Mouse (Mus musculus): ENCODE measurements at regions not wholly inside any gene's neighbourhood (a gene's known extent, or its start where the extent isn't known, plus 50 kb on each side); places are given as distances from the start of the nearest gene placed in this dataset.
A peak's percentile ranks its signal among the peaks of the same experiment; 100 is the strongest.

- DNase-seq (ENCODE audit: low read depth, low spot score) = peak; percentile 70
Measured at GRCm38 (mm10) chr12:9921591-9922198, 351.8 kb downstream of the Osr1 start.

- DNase-seq (ENCODE audit: low read depth, low spot score) = no peak
Measured at GRCm38 (mm10) chr12:9924561-9924960, 354.6 kb downstream of the Osr1 start.

- DNase-seq (ENCODE audit: low read depth, low spot score) = peak; percentile 35
Measured at GRCm38 (mm10) chr12:9934158-9934557, 364.2 kb downstream of the Osr1 start.

- no peak for DNase-seq (ENCODE audit: low read depth, low spot score)
Measured at GRCm38 (mm10) chr12:9941357-9941756, 371.4 kb downstream of the Osr1 start.

GRCm38 (mm10) chr12:9941823-9942222, 371.9 kb downstream of the Osr1 start:
- no peak for DNase-seq (ENCODE audit: low read depth, low spot score)

GRCm38 (mm10) chr12:9948784-9949183, 378.9 kb downstream of the Osr1 start:
- DNase-seq (ENCODE audit: low read depth, low spot score) = no peak

GRCm38 (mm10) chr12:9952372-9952771, 382.5 kb downstream of the Osr1 start:
- DNase-seq (ENCODE audit: low read depth, low spot score) = no peak

- no peak for DNase-seq (ENCODE audit: low read depth, low spot score)
Measured at GRCm38 (mm10) chr12:9954178-9954888, 384.4 kb downstream of the Osr1 start.

GRCm38 (mm10) chr12:9969390-9969789, 399.5 kb downstream of the Osr1 start:
- DNase-seq (ENCODE audit: low read depth, low spot score) = no peak

- DNase-seq (ENCODE audit: low read depth, low spot score) = no peak
Measured at GRCm38 (mm10) chr12:9970771-9971170, 399.0 kb upstream of the Nt5c1b start.

GRCm38 (mm10) chr12:9978494-9979112, 391.2 kb upstream of the Nt5c1b start:
- no peak for DNase-seq (ENCODE audit: low read depth, low spot score)

GRCm38 (mm10) chr12:9979113-9979507, 390.7 kb upstream of the Nt5c1b start:
- no peak for DNase-seq (ENCODE audit: low read depth, low spot score)

GRCm38 (mm10) chr12:9991305-9991704, 378.5 kb upstream of the Nt5c1b start:
- DNase-seq (ENCODE audit: low read depth, low spot score) = no peak

- no peak for DNase-seq (ENCODE audit: low read depth, low spot score)
Measured at GRCm38 (mm10) chr12:9995670-9996069, 374.1 kb upstream of the Nt5c1b start.

- no peak for DNase-seq (ENCODE audit: low read depth, low spot score)
Measured at GRCm38 (mm10) chr12:9996455-9997189, 373.2 kb upstream of the Nt5c1b start.

- no peak for DNase-seq (ENCODE audit: low read depth, low spot score)
Measured at GRCm38 (mm10) chr12:9997190-9997561, 372.6 kb upstream of the Nt5c1b start.

- DNase-seq (ENCODE audit: low read depth, low spot score) = no peak
Measured at GRCm38 (mm10) chr12:9997571-9997970, 372.2 kb upstream of the Nt5c1b start.

GRCm38 (mm10) chr12:9999933-10000332, 369.8 kb upstream of the Nt5c1b start:
- DNase-seq (ENCODE audit: low read depth, low spot score) = no peak

- no peak for DNase-seq (ENCODE audit: low read depth, low spot score)
Measured at GRCm38 (mm10) chr12:10008473-10008872, 361.3 kb upstream of the Nt5c1b start.

GRCm38 (mm10) chr12:10016710-10017581, 352.8 kb upstream of the Nt5c1b start:
- no peak for DNase-seq (ENCODE audit: low read depth, low spot score)

- DNase-seq (ENCODE audit: low read depth, low spot score) = no peak
Measured at GRCm38 (mm10) chr12:10035479-10035878, 334.3 kb upstream of the Nt5c1b start.

All from skeletal muscle tissue, adult 2 months (tissue).